Mouse (Mus musculus): ENCODE measurements around the gene Tcf25.

DNA sequence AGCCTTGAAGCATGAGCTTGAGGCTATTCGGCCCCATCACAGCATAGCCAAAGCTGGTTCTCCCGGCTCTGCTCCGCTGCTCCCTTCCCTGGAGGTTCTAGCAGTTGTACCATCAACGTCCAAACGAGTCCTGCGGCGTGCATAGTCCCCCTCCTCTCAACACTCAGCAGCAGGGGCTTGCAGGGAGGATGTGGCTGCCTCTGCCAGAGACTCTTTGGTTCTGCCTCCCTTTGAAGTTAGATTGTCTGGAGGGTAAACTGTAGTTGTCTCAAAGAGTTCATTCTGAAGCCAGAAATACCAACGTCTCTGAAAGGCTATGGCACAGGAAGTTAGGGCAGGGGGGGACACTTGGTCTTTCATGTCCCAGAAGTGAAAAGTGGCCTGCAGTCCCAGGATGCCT is 31.0 kb downstream of the Tcf25 start:
- TF ChIP-seq CTCF (IDR thresholded peaks at IDR 0.05; ENCODE audit: control insufficient read depth, insufficient read depth, insufficient replicate concordance, low read depth, low read length): no peak
- no peak for TF ChIP-seq POLR2A (IDR thresholded peaks at IDR 0.05; ENCODE audit: control insufficient read depth, low read depth, low read length)
